Mouse (Mus musculus) hindbrain, embryonic 12.5 days (tissue): ENCODE measurements around the gene Rgs10. TPM values are rescaled to one million over a fixed set of nuclear protein-coding genes. Genes with fewer than 3 reads are reported as not detected.

Experiments
- ATAC-seq: fragments of 200-750 bp; cut with Nextera tagmentation; 2 replicates; pipeline ENCODE4 v1.8.0; 2017; ENCODE audit warnings: moderate TSS enrichment; ENCODE audit not compliant: low FRiP score
- H3K27ac ChIP-seq: fragments of 300-500 bp; sonication (generic); 2 replicates; pipeline ENCODE4 v1.5.1; 2016; ENCODE audit warnings: mild to moderate bottlenecking
- H3K27me3 ChIP-seq: fragments of 300-500 bp; sonication (generic); 2 replicates; pipeline ENCODE4 v1.6.1; 2016; ENCODE audit warnings: mild to moderate bottlenecking
- H3K36me3 ChIP-seq: fragments of 300-500 bp; sonication (generic); 2 replicates; pipeline ENCODE4 v1.6.1; 2016; ENCODE audit warnings: mild to moderate bottlenecking
- H3K4me1 ChIP-seq: fragments of 300-500 bp; sonication (generic); 2 replicates; pipeline ENCODE4 v1.6.1; 2016
- H3K4me2 ChIP-seq: fragments of 300-500 bp; sonication (generic); replicated peaks from 2 replicates; pipeline ENCODE4 v1.6.1; 2016; ENCODE audit warnings: mild to moderate bottlenecking
- H3K4me3 ChIP-seq: fragments of 300-500 bp; sonication (generic); 2 replicates; pipeline ENCODE4 v1.5.1; 2016; ENCODE audit warnings: mild to moderate bottlenecking
- H3K9ac ChIP-seq: fragments of 300-500 bp; sonication (generic); 2 replicates; pipeline ENCODE4 v1.6.1; 2016; ENCODE audit warnings: mild to moderate bottlenecking, moderate library complexity
- H3K9me3 ChIP-seq: fragments of 300-500 bp; sonication (generic); replicated peaks from 2 replicates; pipeline ENCODE4 v1.6.1; 2016; ENCODE audit warnings: mild to moderate bottlenecking
- whole genome bisulfite sequencing: fragments of 180-500 bp; shearing (Covaris S2); methylation state at CpG from one replicate; pipeline ENCODE4 v1.1.7; 2016; 5-methylcytosine and 5-hydroxymethylcytosine counted together
- polyA plus RNA-seq: library from polyadenylated mRNA; unstranded; fragments of >200 nt; fragmentation: Nextera tagmentation; extraction: Ambion mirVana; gene quantifications from 2 replicates; pipeline ENCODE4 v1.2.1, GENCODE M21; 2016

Rgs10 gene
- polyA plus RNA-seq, 1 experiment from 2014 or later, result 13.5 TPM

DNA sequence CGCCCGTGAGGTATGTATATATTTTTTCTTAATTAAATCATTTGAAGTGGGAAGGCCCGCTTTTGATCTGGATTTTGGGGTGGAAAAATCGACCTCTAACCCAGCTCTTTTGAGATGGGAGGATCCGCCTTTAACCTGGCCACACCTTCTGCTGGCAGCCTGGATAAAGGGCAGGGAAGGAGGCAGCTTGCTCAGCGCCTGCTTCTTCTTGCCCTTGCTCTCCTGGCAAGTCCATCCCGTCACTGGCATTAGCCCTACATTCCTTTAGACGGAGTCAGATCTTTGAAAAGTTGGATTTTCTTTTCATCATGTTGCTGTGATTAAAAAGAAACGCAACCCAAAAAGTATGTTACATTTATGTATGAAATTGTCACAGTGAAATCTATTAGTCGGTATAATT lies 54.8 kb downstream of the Rgs10 start:
- 0 out of 2 replicates have a peak, but pooled peaks cover 3% of the 10 kb centered on the region for H3K4me1 ChIP-seq
- H3K4me2 ChIP-seq, result no peak overlapping the region
- no peak overlapping the region for H3K27ac ChIP-seq
- no peaks in the 10 kb centered on the region for H3K27me3 ChIP-seq
- H3K4me3 ChIP-seq, result no peak overlapping the region
- no peaks in the 10 kb centered on the region for H3K36me3 ChIP-seq
- H3K9ac ChIP-seq, result no peak overlapping the region
- no peaks in the 10 kb centered on the region for H3K9me3 ChIP-seq
- 77% methylated on average over 10 of the region's 10 CpGs for WGBS
- ATAC-seq, result no peak

DNA sequence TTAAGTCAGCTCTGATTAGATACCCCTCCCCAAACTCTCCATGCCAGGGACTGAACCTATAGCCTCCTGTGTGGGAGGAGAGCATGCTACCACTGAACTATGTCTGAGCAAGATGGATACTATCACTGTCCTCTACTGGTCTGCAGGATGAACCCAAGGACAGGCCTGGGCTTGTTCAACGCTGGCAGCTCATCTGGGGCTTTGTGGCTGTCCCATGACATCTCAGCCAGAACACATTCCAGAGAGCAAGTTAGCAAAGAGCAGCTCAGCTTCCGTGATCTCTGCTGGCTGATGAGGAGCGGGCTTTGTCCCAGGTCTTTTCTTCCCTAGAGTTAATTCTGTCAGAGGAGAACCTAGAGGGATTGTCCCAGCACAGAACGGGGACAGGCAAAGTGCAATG lies 55.6 kb downstream of the Rgs10 start:
- H3K4me2 ChIP-seq, result no peak overlapping the region
- H3K4me3 ChIP-seq, result no peak overlapping the region
- no peak overlapping the region for H3K9ac ChIP-seq
- no peaks in the 10 kb centered on the region for H3K9me3 ChIP-seq
- H3K4me1 ChIP-seq, result 0 out of 2 replicates have a peak, but pooled peaks cover 3% of the 10 kb centered on the region
- no peaks in the 10 kb centered on the region for H3K36me3 ChIP-seq
- no peak overlapping the region for H3K27ac ChIP-seq
- WGBS, result 65% methylated on average over 4 of the region's 4 CpGs
- no peak for ATAC-seq
- no peaks in the 10 kb centered on the region for H3K27me3 ChIP-seq

DNA sequence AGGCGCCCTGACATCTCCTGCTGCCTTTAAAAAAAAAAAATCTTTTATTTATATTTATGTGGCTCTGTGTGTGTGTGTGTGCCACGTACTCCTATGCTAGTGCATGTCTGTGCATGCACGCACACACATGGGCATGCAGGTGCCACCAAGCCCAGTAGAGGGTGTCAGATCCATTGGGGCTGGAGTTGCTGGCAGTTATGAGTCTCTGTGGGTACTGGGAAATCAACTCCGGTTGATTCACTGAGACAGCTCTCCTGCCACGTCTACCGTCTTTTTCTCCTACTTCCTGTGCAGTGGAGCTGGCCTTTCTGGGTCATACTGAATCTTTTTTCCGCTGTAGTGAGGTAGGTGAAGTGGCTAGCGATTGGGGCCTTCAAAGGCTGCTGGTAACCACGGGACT lies 58.8 kb downstream of the Rgs10 start:
- Histone ChIP-seq H3K9me3 (no peaks in the 10 kb centered on the region), H3K9ac (no peak overlapping the region), H3K36me3 (no peaks in the 10 kb centered on the region), H3K4me2 (no peak overlapping the region), H3K4me3 (no peak overlapping the region), H3K4me1 (no peaks in the 10 kb centered on the region), H3K27me3 (no peaks in the 10 kb centered on the region), H3K27ac (no peak overlapping the region)
- WGBS, result 88% methylated on average over 9 of the region's 9 CpGs
- no peak for ATAC-seq

DNA sequence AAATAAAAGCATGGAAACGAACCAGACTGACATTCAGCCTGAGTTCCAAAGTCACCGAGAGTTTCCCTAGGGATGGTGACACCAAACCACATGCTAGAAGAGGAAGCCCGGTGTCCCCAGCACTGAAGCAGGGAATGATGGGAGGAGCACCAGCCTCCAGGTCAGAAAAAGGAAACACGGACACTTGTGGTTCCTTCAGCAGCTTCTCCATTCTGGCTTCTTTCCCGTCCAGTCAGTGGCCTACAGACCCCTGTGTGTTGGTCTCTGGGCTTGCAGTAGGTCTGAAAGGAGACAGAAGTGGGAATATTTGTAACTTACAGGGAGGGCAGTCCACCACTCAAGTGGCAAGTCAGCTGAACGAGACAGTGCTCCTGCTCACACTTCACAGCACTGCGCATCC lies 59.4 kb downstream of the Rgs10 start:
- Histone ChIP-seq H3K4me3 (no peak overlapping the region), H3K9ac (no peak overlapping the region), H3K9me3 (no peaks in the 10 kb centered on the region), H3K27me3 (no peaks in the 10 kb centered on the region), H3K4me2 (no peak overlapping the region), H3K36me3 (no peaks in the 10 kb centered on the region), H3K4me1 (no peaks in the 10 kb centered on the region), H3K27ac (no peak overlapping the region)
- ATAC-seq, result no peak
- WGBS, result 76% methylated on average over 7 of the region's 7 CpGs

DNA sequence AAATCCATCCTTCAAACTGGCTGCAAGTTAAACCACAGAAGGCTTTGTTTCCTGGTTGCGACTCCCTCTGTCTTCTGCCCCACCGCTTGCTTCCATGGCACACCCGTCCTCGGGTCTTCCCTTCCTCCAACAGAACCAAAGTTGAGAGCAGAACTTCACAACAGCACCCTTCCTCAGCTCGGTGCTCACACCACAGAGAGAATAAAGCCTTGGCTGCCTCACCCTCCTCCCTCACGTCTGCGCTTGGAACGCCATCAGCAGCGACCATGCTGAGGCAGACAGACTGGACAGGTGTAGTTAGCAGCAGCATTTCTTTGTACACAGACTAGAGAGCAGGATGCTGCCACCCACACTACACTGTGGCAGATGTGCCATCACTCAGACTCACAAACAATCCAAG lies 59.8 kb downstream of the Rgs10 start:
- no peaks in the 10 kb centered on the region for H3K27me3 ChIP-seq
- no peaks in the 10 kb centered on the region for H3K36me3 ChIP-seq
- H3K4me1 ChIP-seq, result no peaks in the 10 kb centered on the region
- no peak overlapping the region for H3K9ac ChIP-seq
- no peak overlapping the region for H3K4me3 ChIP-seq
- H3K9me3 ChIP-seq, result no peaks in the 10 kb centered on the region
- H3K4me2 ChIP-seq, result no peak overlapping the region
- no peak for ATAC-seq
- WGBS, result 82% methylated on average over 9 of the region's 9 CpGs
- H3K27ac ChIP-seq, result no peak overlapping the region

DNA sequence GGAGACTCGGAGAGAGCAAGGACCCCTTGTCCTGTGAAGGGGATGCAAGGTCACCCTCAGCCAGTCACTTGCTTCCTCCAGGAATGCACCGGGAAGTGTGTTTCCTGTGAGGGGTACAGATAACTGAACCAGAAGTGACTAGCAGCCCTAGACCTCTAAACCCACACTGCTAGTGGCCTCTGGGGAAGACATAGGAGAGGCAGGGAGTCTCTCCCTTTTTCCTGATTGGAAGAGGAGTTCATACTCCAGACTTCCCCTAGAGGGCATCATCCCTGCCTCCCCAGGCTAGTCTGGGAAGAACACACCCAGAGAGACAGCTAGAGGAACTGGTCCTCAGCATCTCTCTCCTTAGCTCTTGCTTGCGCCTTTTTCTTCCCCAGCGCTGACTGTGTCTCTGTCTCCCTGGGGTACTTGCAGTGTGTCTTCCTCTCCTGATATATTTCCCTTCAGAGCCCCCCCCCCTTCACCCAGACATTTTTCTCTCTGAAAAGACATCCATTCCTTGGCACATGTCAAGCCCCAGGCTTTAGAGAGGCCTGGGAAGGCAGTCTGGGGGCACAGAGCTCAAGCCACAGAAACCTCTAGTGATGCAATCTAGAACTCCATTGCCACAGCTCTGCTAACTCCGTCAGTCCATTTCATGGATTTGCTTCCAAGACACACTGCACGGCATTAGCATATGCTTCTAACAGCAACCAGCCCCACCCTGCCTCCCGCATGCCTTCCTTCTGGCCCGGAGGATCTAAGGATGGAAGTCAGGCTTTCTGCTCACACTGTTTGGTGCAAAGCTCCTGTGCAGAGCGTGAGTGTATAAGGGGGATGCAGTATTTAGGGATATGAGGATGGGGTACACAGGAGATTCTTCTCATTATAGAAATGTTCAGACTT lies 61.4 kb downstream of the Rgs10 start:
- H3K9me3 ChIP-seq, result no peaks in the 10 kb centered on the region
- 72% methylated on average over 9 of the region's 9 CpGs for WGBS
- no peaks in the 10 kb centered on the region for H3K4me1 ChIP-seq
- H3K4me3 ChIP-seq, result no peak overlapping the region
- H3K9ac ChIP-seq, result no peak overlapping the region
- H3K27me3 ChIP-seq, result no peaks in the 10 kb centered on the region
- H3K36me3 ChIP-seq, result no peaks in the 10 kb centered on the region
- no peak overlapping the region for H3K27ac ChIP-seq
- no peak for ATAC-seq
- no peak overlapping the region for H3K4me2 ChIP-seq

DNA sequence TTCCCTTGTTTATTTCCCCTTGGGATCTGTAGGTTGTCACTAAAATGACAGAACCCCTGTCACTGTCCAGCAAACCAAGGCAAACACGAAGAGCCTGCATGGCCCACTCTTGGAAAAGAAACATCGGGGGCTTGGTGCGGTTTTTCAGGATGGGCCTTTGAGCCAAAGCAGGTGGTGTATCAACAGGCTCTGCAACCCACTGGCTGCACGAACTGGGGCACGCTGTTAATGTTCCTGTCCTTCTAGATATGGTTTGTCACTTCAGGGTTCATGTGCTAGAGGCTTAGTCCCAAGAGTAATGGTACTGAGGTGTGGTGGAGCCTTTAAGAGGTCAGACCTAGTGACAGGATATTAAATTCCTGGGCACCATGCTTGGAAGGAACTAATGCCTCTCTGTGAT lies 63.1 kb downstream of the Rgs10 start:
- no peaks in the 10 kb centered on the region for H3K36me3 ChIP-seq
- no peak overlapping the region for H3K9ac ChIP-seq
- ATAC-seq, result no peak
- 83% methylated on average over 5 of the region's 5 CpGs for WGBS
- no peaks in the 10 kb centered on the region for H3K9me3 ChIP-seq
- no peak overlapping the region for H3K4me3 ChIP-seq
- no peaks in the 10 kb centered on the region for H3K4me1 ChIP-seq
- H3K27ac ChIP-seq, result no peak overlapping the region
- H3K4me2 ChIP-seq, result no peak overlapping the region
- H3K27me3 ChIP-seq, result no peaks in the 10 kb centered on the region

DNA sequence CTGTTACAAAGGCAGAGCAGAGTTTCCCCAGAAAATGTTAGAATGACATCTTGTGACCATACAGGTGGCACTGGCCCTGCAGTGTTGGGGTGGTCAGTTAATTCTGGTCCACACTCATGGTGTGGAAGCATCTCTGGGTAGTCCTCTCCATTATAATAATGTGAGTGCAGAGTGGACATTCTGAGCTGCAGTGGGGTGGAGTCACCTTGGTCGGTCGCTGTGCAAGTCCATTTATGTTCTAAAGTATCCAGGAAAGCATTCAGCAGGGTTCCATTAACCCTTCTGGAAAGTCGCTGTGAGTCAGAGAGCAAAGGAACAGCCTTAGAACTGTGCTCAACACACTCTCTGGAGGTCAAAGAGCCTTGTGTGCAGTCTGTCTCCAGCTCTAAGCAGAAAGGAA lies 65.8 kb downstream of the Rgs10 start:
- no peak for ATAC-seq
- H3K36me3 ChIP-seq, result no peaks in the 10 kb centered on the region
- no peak overlapping the region for H3K9ac ChIP-seq
- H3K27me3 ChIP-seq, result no peaks in the 10 kb centered on the region
- 73% methylated on average over 3 of the region's 3 CpGs for WGBS
- H3K4me2 ChIP-seq, result no peak overlapping the region
- peaks cover 5% of the 10 kb centered on the region for H3K4me1 ChIP-seq
- H3K27ac ChIP-seq, result no peak overlapping the region
- no peak overlapping the region for H3K4me3 ChIP-seq
- no peaks in the 10 kb centered on the region for H3K9me3 ChIP-seq

DNA sequence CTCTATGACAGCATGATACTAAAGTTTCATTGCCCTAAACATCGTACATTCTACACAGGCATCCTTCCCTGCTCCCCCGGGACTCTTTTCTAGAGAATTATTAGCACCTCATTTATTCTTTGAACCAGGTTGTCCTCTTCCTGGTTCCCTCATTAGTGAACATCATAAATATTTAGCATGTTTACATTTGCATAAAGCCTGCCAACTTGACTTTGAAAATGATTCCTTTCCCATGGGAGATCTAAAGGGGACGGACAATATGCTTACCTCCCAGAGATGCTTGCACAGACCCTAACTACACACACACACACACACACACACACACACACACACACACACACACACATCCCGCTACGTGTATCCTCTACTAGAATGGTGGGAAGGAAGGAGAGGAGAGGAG lies 67.4 kb downstream of the Rgs10 start:
- no peak for ATAC-seq
- Histone ChIP-seq H3K27me3 (no peaks in the 10 kb centered on the region), H3K4me1 (peaks cover 5% of the 10 kb centered on the region), H3K27ac (no peak overlapping the region), H3K9me3 (no peaks in the 10 kb centered on the region), H3K9ac (no peak overlapping the region), H3K4me2 (no peak overlapping the region), H3K4me3 (no peak overlapping the region), H3K36me3 (no peaks in the 10 kb centered on the region)
- WGBS, result 50% methylated on average over 4 of the region's 5 CpGs

DNA sequence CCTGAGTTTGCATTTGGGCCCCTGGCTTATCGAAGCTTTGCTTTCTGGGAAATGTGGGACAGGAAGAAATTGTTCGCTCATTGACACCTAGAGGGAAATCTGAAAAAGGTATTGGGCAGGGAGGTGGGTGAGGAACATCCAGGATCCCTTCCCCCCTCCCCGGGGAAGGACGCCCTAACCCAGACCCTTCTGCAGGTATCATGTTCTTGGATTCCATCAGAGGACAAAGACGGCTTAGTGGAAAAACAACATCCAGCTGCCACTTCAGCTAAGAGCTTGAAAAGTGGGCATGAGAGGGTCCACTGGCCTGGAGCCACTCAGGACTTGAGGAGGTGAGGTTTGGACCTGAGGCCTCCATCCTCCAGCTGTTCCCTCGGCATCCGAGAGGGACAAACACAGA lies 68.2 kb downstream of the Rgs10 start:
- H3K36me3 ChIP-seq, result no peaks in the 10 kb centered on the region
- WGBS, result 83% methylated on average over 7 of the region's 7 CpGs

DNA sequence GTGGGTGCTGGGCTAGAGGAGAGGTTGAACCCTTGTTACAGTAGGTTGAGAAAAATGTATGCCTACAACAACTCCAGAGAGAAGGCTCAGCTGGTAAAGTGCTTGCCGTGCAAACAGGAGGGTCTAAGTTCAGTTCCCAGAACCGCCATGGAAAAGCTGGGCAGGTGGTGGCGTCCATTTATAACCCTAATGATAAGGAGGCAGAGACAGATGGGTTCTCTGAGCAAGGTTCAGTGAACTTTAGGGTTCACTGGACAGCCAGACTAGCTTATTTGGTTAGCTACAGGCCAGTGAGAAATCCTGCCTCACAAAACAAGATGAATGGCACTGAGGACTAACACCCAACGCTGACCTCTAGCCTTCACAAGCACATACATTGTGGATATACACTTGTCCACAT lies 68.8 kb downstream of the Rgs10 start:
- Histone ChIP-seq H3K9ac (no peak overlapping the region), H3K4me2 (no peak overlapping the region), H3K36me3 (no peaks in the 10 kb centered on the region), H3K27me3 (no peaks in the 10 kb centered on the region), H3K27ac (no peak overlapping the region), H3K4me3 (no peak overlapping the region), H3K4me1 (peaks cover 5% of the 10 kb centered on the region), H3K9me3 (no peaks in the 10 kb centered on the region)
- 50% methylated on average over 4 of the region's 4 CpGs for WGBS
- ATAC-seq, result no peak

More for the DNA sequence above, 68.2 kb downstream of the Rgs10 start:
- H3K27ac ChIP-seq, result no peak overlapping the region
- peaks cover 5% of the 10 kb centered on the region for H3K4me1 ChIP-seq
- no peaks in the 10 kb centered on the region for H3K9me3 ChIP-seq
- H3K27me3 ChIP-seq, result no peaks in the 10 kb centered on the region
- no peak overlapping the region for H3K4me3 ChIP-seq
- no peak overlapping the region for H3K4me2 ChIP-seq
- H3K9ac ChIP-seq, result no peak overlapping the region
- ATAC-seq, result no peak

DNA sequence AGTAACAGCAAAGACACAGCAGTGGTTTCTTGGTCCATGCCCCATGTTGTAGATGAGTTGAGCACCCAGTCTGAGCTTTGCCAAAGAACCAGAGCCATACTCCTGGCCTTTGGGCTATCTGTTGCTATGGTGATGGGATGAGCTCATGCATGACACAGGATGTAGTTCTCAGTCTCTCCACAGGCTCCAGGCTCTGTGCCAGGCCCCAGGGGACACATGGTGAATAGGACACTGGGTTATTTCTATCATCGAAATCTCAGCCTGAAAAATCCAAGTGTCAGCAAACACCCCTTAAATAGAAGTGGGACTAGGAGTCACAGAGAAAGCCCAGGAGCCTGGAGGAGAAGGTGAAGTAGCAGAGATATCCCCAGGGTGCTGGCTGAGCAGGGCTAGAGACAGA lies 70.0 kb downstream of the Rgs10 start:
- no peak overlapping the region for H3K27ac ChIP-seq
- no peaks in the 10 kb centered on the region for H3K9me3 ChIP-seq
- no peak overlapping the region for H3K4me3 ChIP-seq
- H3K4me2 ChIP-seq, result no peak overlapping the region
- no peak for ATAC-seq
- peaks cover 5% of the 10 kb centered on the region for H3K4me1 ChIP-seq
- H3K9ac ChIP-seq, result no peak overlapping the region
- 26% methylated on average over 1 of the region's 1 CpGs for WGBS
- H3K27me3 ChIP-seq, result no peaks in the 10 kb centered on the region
- no peaks in the 10 kb centered on the region for H3K36me3 ChIP-seq

DNA sequence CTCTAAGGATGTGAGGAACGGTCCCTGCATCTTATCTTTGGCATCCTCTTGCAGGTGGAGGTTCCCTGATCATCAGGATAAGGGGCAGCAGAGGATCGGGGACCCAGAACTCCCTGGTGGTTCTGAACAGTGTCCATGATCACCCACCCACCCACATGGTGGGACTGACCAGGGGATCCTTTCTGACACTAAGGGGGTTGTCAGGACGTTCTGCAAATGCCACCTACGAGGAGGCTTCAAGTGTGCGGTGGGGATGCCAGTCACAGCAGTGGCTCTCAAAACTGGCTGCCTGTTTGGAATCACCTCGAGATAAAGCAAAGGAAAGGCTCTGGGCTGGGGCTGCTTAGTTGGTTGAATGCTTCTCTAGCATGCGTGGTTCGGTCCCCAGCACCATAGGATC lies 71.6 kb downstream of the Rgs10 start:
- H3K27me3 ChIP-seq, result no peaks in the 10 kb centered on the region
- H3K36me3 ChIP-seq, result no peaks in the 10 kb centered on the region
- no peak overlapping the region for H3K4me3 ChIP-seq
- ATAC-seq, result no peak
- no peaks in the 10 kb centered on the region for H3K9me3 ChIP-seq
- no peak overlapping the region for H3K27ac ChIP-seq
- whole genome bisulfite sequencing, result 76% methylated on average over 8 of the region's 8 CpGs
- H3K9ac ChIP-seq, result no peak overlapping the region
- H3K4me2 ChIP-seq, result no peak overlapping the region
- H3K4me1 ChIP-seq, result peaks cover 5% of the 10 kb centered on the region
